Mouse (Mus musculus) embryo, embryonic 11.5 days (tissue): ENCODE results near the gene Fancf.

ENCODE experiments used
- DNase-seq: peaks from one replicate; pipeline ENCODE4 v3.0.0-alpha.2; 2012; ENCODE audit warnings: low read depth, low spot score

Gene Fancf

DNA sequence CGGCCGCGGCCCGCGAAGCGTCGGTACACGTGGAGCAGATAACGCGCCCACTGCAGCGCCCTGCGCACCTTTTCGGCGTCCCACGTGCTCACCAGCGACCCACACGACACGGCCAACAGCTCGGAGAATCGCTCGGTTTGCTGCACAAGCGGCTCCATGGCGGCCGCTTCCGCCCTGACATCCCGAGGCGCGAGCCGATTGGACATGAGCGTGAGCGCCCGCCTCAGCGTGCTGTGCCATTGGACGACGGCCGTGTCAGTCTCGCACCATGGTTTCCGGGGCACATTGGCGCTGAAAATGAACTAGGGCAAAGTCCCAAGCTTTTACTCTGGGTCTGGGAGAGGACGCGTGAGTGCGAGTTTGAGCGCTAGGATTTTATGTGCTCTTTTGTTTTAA is at the start of gene Fancf:
Gene Fancf (minus strand): TSS at position 171 of the 396 bp plus-strand sequence.
- peak; percentile 90 for DNase-seq

DNA sequence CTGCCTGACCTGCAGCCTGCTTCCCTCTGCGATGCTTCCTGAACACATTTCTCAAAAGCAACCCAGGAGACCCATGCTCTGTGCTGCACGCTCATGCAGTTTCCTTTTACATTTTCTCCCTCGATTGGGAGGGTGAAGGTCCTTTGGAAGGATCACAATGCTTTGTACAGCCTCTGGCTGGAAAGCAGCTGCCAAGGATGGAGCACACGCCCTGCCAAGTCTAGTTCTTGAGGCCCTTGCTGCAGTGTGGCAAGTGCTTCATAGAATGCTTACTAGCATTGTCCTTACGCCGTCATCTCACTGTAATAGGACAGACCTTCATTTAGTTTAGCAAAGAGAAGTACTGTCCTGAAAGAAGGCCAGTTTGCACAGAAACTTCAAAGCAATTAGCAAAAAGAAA is 37.0 kb upstream of the Fancf start:
- no peak for DNase-seq

DNA sequence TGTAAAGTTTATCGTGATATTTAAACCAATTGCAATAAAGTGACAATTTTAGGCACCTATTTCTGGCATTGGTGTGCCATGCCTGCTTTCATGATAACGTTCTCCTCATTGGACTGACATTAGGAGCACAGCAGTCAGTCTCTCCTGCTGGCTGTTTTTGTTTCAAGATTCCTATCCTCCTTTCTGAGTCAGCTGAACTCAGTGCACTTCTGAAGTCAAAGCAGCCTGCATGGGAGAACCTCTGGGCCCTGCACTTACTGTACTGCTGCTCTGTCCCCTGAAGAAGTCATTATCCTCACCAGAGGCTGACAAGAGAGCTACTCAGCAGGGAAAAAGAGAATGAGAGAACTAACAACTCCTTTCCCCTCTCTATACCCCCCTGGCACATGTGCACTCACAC is 32.9 kb upstream of the Fancf start:
- no peak for DNase-seq

DNA sequence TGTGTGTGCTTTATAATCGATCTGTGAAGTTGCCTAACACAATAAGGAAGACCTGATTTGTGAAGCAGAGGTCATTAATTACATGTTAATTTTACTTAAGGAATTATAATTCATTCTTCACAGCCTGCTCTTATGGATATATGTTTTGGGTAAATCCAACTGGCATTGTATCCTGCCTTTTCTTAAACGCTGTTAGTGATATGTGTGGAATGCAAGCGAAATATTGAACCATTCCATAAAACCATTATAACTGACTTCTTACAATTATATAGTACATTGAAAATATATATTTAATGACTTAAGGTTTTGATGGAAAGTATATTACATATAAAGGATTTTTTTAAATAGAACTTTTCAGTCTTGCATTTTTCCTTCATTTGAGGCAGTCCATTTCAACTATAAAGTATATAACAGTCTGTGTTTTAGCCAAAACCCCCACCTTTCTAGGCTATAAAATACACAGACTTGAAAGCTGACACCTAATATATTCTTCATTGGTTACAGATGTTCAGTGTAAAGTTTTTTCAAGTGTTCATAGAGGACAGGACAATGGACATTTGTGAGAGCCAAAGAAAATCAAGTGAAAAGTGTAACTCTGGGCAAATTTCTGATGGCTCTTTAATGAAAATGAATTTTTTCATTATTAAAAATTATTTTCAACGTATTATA is 32.2 kb upstream of the Fancf start:
- no peak for DNase-seq

DNA sequence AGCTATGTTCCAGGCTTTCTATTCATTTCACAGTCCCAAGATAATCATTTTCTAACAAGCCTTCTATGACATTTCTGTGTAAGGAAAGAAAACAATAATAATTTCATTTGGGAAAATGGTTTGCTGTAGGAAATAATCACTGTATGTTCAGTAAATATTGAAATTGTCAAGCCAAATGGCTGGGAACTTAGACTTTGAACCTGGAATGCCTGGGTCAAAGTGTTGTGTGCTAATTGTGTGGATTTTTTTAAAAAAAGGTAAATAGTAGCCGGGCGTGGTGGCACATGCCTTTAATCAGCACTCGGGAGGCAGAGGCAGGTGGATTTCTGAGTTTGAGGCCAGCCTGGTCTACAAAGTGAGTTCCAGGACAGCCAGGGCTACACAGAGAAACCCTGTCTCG is 30.9 kb upstream of the Fancf start:
- no peak for DNase-seq

DNA sequence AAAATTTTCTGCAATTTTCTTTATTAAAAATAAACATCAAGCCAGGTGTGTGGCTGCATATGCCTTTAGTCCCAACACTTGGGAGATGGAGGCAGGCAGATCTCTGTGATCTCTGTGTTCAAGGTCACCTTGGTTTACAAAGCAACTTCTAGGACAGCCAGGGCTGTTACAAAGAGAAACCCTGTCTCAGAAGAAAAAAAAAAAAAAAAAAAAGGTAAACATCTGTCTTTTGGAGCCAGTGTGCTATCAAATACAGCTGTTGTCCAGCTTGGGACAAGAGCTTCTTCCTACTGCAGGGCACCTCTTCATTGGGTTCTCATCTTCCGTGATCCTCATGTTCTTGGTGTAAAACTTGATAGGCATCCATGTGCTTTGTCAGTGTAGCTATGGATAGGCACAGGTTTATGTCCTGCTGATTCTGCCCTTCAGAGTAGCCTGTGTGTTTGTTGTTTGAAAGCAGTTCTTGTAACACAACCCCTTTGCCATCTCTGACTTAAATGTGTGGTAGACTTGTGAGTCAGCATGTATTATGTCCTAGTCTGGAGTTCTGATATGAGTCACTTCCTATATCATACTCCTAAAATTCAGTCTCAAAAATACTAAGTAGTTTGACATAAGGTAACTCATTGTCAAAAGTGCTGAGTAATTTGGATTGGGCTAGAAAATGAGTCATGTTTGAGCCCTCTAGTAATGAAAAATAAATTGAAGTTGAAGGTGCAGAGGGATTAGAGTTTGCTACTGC is 30.3 kb upstream of the Fancf start:
- no peak for DNase-seq

DNA sequence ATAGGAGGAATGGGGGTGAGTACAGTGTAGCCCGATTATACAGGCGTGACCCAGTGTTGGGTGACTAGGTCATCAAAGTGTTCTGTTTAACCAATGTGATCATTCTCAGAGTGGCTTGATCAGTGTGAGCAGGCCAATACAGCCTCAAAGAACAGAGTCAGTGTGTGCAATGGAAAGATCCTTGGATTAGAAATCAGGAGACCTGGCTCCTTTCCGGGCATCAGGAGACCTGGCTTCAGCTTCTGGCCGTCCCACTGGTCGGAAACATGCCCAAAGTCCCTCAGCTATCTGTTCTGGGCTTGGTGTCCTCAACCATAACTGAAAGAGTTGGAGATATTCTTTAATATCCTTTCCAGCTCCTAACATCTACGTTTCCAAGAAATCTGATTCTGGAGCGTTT is 27.5 kb upstream of the Fancf start:
- no peak for DNase-seq

DNA sequence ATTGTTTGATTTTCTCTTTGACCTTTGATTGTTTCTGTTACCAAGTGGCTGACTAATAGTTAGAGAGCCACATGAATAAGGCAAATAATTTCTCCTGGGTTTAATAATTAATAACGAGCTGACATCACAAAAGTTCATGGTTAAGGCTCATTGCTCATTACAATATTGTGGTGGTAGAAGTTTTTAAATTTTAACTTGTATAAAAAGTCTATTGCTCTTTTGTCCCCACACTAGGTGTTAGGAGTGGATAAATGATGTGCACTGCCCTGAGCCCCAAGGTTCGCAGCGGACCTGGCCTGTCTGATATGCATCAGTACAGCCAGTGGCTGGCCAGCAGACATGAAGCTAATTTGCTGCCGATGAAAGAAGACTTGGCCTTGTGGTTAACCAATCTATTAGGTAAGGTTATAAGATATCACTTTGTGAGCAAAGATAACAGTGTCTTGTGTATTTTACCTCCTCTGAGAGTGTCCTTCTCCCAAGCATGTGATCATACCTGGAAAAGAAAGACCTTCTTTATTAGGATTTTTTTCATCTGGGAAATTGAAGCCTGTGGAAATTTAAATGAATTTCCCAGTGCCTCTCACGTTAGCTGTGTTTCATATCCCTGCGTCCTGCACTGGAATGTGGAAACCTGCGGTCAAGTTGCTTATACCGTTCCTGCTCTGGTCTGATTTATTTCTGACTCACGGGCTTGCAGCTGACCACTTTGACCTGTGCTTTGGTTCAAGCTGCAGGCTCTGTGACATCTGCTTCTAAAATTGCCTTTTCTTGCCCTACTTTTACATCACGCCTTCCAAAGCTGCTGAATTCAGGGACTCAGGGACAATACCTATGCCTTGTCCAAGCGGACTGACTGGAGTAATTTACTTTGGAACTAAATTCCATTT is 25.9 kb upstream of the Fancf start:
- no peak for DNase-seq

DNA sequence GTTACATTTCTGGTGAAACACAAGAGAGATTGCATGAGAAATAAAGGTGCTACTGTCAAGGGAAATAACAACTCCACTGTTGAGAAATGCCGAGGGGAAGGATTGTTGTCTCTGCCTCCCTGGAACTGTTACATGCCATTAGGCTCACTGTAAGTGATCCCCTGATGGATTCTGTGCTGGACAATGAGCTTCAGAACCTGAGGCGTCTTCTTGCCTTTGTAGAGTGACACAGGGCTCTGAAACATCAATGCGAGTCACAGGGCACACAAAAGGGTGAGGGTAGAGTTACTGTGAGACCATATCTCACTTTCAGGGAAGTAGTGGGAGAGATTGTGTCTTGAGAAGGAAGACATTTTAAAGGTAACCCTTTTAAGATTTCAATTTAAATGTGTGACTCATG is 23.3 kb upstream of the Fancf start:
- no peak for DNase-seq

DNA sequence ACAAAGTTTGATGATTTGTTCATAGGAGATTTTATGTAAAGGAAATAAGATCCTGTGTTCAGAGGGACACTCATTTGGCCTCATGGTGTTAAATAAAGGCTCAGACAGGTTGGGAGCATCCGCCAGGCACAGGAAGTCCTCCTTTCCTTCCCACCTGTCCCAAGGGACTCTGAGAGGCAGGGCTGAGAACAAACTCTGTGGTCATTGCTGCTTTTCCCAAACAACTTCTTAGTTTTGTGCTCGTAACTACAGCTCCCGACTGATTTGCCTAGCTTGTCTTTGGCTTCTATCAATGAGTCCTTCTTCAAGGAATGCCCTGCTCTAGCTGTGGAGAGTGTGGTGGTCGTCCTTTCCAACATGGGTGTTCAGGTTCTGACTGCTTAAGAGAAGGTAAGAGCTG is 18.1 kb upstream of the Fancf start:
- DNase-seq, result no peak

DNA sequence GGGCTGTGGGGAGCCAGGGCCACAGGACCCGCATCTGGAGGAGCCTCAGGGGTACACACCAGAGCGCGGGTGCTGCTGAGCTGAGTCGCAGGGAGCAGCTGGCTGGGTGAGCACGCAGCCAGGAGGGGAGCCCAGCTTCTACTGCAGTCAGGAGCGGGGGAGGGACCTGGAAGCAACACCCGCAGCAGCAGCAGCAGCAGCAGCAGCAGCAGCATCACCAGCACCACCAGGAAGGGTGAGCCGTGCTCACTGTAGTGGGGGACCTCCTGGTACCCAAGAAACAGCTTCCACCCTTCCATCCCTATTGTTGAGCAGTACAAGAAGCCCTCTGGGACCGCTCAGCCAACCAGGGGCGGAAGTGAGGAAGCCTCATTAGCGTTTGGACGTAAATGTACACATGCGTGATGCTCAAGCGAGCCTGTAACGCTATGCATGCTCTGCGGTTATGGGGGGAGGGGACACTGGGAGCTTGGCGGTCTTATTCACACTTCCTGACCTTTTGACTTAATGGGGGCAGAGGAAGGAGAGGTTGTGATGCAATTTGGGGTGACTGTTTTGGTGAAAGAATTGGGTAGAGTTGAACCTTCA is 17.2 kb upstream of the Fancf start:
- no peak for DNase-seq

DNA sequence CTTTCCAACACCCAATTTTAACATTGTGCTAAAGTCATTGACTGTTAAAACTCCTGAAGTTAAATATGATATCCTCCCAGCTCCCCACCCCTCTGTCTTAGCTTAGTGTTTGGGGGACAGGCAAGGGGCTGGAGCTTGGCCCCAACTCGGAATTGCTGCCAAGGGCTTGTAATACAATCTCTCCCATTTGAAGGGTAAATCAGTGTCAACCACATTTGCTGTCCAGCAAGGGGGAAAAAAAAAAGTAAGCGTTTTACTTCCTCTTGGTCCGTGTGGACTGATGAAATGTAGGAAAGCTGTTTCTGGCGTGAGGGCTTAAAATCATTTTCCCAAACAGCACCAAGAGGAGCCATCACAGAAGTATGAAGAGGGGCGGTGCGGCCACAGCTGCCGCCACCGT is 16.7 kb upstream of the Fancf start:
- no peak for DNase-seq

DNA sequence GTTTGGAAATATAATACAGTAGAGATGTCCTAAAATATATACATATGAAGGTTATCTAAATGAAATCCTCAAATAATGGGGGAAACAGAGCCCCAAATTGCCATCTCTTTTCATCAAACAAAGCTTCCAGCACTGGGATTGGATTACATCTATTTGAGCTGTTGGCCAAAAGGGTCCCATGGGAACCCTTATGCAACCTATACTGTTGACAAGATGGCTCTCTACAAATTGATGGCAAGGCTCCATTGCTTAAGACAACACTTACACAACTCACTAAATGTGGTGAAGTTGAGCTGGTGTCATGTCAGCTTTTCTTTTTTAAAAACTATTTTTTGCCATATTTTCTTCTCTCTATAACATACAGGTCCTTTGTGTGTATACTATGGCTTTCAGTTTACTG is 14.2 kb upstream of the Fancf start:
- DNase-seq, result no peak

DNA sequence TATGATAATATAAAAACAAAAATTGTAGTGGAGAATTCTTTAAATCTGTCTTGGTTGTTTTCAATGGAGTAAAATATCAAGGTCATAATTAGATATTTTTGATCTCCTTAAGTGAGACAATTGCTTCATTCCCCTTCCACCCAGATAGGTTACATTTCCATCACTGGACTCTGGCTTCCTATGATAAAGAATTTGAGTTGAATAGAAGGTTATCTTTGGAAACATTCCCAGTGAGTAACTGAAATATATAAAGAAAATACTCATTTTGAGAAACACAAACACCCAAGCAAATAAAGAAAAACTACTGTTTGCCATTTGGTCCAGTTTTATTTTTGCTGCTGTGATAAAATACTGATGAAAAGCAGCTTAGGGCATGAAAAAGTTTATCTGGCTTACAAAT is 10.5 kb upstream of the Fancf start:
- DNase-seq, result no peak

DNA sequence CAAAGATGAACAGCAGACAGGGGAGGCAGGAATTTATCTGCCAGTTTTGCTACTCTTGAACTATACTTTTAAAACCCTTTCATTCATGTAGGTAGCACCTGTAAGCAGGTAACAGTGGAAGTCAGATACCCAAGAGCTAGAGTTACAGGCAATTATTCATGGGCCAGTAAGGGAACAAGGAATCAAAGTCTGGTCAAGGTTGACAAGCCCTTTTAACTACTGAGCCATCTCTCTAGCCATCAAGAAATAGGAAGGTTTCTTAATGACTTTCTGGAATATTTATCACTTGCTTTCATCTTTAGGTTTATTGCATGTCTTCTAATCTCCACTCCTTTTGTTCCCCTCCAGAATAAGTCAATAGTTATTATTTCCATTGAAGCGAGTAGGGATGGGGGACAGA is 10.0 kb upstream of the Fancf start:
- no peak for DNase-seq

DNA sequence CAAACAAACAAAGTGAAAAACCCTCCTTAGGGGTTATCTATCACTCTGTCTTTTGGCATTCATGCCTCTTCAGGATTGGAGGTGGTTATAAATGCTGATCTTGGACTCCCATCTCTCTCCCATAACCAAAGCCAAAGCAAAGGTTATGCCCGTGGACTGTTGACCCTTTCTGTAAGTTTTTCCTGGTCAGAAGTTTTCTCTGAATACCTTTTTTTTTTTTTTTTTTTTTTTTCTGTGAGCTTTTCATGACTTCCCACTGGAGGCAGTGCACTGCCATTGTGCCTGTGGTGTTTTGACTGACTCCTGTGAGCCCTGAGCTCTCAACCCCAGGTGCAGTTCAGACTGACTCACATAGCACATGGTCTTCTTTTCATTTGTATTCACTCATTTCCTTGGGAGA is 5.9 kb upstream of the Fancf start:
- no peak for DNase-seq

DNA sequence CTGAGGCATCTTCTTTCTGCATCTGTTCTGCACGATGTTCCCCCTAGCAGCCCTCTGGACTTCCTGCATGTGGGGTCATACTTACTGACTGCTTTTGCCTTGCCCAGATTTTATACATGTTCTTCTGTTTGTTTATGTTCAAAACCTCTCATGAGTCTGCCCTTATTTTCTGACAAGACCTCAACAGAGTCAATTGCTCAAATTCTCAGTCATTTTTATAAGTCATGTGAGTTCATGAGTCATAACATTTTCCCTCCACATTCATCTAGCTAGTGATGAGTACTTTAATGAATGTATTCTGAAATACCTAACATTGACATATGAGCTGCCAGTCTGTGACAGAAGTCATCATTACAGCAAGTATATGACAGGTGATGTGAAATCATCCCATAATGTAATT is 3.3 kb upstream of the Fancf start:
- DNase-seq, result no peak

DNA sequence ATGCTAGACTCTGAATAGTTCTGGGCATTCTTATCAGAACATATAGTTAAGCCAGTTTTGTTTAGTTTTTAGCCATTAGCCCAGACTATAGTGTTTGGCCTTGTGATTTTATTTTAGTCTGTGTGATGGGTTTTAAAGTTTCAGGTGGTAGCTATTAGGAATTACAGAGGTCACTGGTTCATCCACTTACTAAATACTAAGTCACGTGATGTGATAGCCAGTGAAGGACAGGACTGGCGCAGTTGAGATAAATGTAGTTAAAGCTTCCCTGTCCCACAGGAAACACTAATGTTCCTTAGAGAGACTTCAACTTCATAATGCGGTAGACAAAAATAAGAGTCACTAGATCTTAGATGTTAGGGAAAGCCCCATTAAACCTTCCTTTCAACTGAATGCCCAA is 775 bp upstream of the Fancf start:
- no peak for DNase-seq

DNA sequence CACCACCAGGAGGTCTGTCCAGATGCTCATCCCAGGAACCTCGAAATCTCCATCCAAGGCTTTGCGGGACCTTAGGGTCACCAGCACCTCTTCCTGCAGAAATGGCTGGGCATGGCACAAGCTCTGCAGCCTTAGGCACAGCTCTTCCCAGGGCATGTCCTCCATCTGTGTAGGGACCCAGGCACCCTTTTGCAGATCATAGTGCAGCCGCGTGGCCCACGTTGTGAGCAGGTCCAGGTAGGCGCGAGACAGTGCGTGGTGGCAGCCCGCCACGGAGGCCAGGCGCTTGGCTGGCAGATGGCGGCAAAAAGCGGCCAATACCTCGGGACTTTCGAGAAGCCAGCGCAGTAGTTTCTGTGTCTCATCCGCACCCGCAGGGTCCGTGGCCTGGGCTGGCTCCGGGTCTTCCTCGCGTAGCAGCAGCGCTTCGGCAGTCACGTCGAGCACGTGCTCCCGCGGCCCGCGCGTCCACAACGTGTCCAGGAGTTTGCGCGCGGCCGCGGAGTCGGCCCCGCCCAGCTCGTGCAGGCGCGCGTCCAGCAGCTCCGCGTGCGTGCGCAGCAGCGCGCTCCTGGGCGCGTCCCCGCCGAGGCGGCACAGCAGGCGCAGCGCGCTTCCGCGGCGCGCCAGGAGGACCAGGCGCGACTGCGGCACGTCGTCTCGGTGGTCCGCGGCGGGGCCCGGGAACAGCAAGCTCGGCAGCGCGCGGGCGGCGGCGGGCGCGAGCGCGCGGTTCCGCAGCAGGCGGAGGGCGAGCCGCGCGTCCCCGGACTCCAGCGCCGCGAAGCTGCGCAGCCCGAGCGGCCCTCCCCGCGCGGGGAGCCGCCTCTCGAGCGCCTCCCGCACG is 594 bp downstream of the Fancf start, which contains the start of gene Gas2:
Gene Gas2 (plus strand): TSS at position 766 of the 847 bp plus-strand sequence.
- peak; percentile 81 for DNase-seq

DNA sequence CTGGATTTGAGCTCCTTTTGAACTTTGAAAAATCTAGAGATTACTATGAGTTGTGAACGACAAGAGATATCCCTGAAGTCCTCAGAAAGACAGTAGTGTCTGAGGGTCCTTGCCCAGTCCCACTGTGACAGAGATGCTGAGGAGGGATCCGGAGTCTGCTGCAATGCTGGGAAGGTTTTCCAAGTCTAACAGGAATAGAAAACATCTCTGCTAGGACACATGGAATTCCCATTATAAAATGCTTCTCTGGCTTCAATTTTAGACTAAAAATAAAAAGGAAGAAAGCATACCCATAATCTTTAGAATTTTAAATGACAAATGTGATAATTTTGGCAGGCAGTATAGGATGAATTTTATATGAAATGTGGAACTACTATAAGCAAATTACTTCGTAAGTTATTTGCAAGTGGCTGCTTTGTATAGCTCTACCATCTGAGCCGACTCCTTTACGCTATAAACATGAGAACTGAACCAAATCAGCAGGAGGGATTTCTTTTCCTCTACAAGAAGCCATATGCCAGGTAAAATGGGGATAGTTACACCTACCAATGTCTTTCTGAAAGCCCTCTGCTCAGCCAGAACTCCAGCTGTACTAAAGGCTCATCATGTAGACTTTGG is 10.1 kb downstream of the Fancf start:
- no peak for DNase-seq

DNA sequence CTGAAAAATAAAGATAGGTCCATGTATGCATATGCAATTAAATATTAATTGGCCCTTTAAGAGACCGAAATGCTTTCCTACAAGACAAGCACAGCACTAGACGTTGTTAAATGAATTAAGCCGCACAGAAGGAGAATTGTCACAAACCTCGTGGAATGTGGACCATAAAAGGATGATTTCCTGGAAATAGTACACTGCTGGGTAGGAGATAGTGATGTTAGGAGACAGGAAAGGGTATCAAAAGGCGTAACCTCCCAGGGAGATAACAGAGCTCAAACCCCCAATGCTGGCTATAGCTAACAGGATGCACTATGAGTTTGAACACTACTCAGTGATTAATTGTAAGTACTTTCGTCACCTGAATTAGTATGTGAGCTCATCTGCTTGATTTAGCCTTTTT is 11.2 kb downstream of the Fancf start:
- DNase-seq, result no peak
